Mouse (Mus musculus) adrenal gland, postnatal 0 days (tissue): ENCODE results near the gene Mlh3. TPM values are rescaled to one million over a fixed set of nuclear protein-coding genes. Genes with fewer than 3 reads are reported as not detected.

ENCODE experiments used
- microRNA-seq: library from miRNA; unstranded; fragments of <30 nt; microRNA quantifications from one replicate; pipeline ENCODE4, GENCODE M21; 2016; ENCODE audit warnings: borderline replicate concordance; ENCODE audit not compliant: insufficient number of aligned reads
- polyA plus RNA-seq: library from polyadenylated mRNA; unstranded; fragments of >200 nt; fragmentation: Nextera tagmentation; extraction: Ambion mirVana; gene quantifications from 2 replicates; pipeline ENCODE4 v1.2.1, GENCODE M21; 2015

The Mlh3 gene
- polyA plus RNA-seq, result 4.3 and 5.5 TPM in 2 replicates

GRCm38 (mm10) chr12:85270319-85270718 is at the start of gene Mlh3:
Gene Mlh3 (minus strand): TSS chr12:85270599.

GRCm38 (mm10) chr12:85288486-85289156 is 18.2 kb upstream of the Mlh3 start, which contains the start of gene Zc2hc1c:
Gene Zc2hc1c (plus strand): TSS chr12:85288591.

DNA sequence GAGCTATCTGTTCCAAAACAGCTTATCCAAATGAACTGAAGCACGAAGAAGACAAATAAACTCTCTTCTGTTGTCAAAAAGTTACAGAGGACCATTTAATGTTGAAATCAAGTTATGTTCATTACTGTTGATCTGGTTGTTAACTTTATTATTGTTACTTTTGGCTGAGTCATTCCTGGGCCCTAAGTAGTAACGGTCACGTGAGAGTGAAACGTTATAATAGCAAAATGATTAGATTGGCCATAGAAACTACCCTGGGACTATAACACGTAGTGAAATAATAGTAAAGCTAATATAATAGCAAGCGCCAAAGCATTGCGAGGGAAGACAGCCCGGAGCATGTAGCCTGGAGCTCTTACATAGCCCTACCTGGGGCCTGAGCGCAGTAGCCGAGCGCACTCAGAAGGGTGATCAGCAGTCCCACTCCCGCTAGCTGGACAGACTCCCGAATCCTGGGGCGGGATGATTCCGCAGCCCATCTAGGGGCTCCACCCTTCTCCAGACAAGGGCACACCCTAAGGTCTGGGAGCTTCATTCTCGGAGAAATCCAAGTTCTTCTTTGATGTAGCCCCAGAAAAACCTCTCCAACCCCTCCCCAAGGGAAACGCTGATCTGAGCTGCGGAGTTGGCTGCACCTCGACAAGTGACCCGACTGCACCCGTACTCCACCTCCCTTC is 17.5 kb upstream of the Mlh3 start, which contains the start of gene Acyp1:
Acyp1 (minus strand) TSS at position 630 of the 677 bp plus-strand sequence.

DNA sequence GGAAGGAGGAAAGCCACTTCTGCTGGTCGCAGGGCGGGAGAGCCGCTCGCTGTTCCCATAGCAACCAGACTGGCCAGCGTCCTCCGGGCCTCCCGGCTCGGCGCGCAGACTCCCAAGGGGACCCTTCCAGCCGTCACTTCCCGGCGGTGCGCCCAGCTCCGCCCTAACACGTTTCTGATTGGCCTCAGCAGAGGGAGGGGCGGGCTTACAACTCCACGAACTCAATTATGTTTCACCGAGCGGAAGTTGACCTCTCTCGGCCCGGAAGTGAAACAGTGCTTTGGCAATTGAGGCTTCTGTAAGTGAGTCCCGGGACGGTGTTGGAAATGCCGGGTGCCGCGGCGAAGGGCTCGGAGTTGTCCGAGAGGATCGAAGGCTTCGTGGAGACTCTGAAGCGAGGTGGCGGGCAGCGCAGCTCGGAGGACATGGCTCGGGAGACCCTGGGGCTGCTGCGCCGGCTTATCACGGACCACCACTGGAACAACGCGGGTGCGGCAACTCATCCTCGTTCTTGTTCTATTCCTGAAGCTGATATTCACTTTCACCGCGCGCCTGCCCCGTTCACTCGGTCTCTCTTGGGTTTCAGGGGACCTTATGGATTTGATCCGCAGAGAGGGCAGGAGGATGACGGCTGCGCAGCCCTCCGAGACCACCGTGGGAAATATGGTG is 51.0 kb downstream of the Mlh3 start, which contains the start of gene Eif2b2:
Eif2b2 (plus strand) TSS at position 246 of the 669 bp plus-strand sequence.

Small RNAs within 50 kb of the gene (microRNA-seq; reads per million reads assigned to microRNA genes)
- not detected for gene Mir6938

Other genes with a start within 250 kb of the Mlh3 start
- 2.6 and 3.9 TPM in 2 replicates for gene Prox2, start 159.8 kb downstream of the Mlh3 start, polyA plus RNA-seq
- 55.8 and 91.8 TPM in 2 replicates for gene Dlst, start 159.8 kb downstream of the Mlh3 start, polyA plus RNA-seq
- gene Rps6kl1, start 119.3 kb downstream of the Mlh3 start, polyA plus RNA-seq, result 3.4 and 6.8 TPM in 2 replicates
- 5.9 and 11.9 TPM in 2 replicates for gene Pgf, start 92.8 kb downstream of the Mlh3 start, polyA plus RNA-seq
- gene Eif2b2, start 51.1 kb downstream of the Mlh3 start, polyA plus RNA-seq, result 51.3 and 64.4 TPM in 2 replicates
- gene Acyp1, start 17.8 kb upstream of the Mlh3 start, polyA plus RNA-seq, result 160 and 216 TPM in 2 replicates
- 1.6 and 2.0 TPM in 2 replicates for gene Zc2hc1c, start 18.0 kb upstream of the Mlh3 start, polyA plus RNA-seq
- 14.8 and 17.8 TPM in 2 replicates for gene Nek9, start 68.8 kb upstream of the Mlh3 start, polyA plus RNA-seq
- 268 and 373 TPM in 2 replicates for gene Tmed10, start 104.2 kb upstream of the Mlh3 start, polyA plus RNA-seq
- 6.9 and 7.6 TPM in 2 replicates for gene Fos, start 203.3 kb upstream of the Mlh3 start, polyA plus RNA-seq